Mouse (Mus musculus) frontal cortex, postnatal 10 days (tissue): ENCODE measurements at regions not wholly inside any gene's neighbourhood (a gene's known extent, or its start where the extent isn't known, plus 50 kb on each side); places are given as distances from the start of the nearest gene placed in this dataset.
"Not testable (repeated sequence)": the region's sequence is repeated elsewhere in the genome, so short reads cannot be mapped to it uniquely, and the experiment has no call there.

Experiments
- DNase-seq, 2 experiments: peaks; one replicate each; pipeline ENCODE4 v3.0.0; 2022; ENCODE audit warnings: low spot score in 2 of 2, mixed read lengths in 1 of 2

DNA sequence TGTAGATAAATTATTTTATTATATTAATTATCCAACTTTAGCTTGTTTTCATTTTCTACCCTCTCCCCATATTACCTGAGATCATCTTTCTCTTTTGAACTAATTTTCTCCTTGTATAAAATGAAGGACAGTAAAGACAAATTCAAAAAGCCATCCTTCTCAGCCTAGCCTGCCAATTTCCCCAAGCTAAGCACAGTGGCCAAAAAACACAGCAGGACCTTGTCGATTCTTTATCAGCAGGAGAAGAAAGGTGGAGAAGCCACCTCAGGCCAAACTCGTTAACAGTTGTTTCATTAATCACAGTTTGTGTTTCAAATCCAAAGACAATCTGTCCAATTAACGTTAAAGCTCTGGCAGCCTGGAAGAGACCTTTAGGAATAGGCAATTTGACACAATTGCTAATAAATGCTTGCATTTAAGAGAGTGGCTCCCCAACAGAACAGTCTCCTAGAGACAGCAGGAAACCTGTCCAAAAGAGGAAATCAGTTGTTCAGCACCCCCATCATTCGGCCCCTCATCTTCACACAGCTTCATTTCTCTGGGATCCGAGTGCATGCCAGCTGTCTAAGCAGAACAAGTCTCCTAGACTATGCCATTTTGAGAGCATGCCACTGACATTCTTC is 135.7 kb upstream of the Tlr4 start:
- no peak for DNase-seq

DNA sequence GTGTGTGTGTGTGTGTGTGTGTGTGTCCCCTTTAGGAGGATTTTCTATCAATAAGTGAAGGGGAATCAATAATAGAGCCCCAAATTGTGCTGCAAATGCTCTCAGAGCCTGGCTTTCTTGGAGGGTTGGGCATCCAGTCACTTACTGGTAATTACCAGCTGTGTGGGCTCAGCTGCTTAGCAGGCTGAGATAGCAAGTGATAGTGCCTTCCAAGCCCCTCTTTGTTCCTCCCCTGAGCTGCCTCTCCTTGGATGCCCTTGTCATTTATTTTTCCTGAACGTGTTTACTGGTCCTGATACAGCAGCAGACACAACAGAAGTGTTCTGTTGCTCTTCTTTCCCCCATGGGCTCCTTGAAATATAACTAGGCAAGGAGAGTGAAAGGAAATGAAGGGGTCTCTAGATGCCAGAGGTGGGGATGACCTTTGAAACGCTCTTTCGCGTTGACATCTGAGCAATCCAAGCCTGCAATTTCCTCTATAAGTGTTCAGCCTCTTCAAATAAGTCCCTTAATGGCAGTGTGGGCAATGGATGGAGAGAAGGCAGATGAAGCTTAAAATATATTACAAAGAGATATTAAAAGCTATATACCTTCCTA is 133.3 kb upstream of the Tlr4 start:
- no peak for DNase-seq

DNA sequence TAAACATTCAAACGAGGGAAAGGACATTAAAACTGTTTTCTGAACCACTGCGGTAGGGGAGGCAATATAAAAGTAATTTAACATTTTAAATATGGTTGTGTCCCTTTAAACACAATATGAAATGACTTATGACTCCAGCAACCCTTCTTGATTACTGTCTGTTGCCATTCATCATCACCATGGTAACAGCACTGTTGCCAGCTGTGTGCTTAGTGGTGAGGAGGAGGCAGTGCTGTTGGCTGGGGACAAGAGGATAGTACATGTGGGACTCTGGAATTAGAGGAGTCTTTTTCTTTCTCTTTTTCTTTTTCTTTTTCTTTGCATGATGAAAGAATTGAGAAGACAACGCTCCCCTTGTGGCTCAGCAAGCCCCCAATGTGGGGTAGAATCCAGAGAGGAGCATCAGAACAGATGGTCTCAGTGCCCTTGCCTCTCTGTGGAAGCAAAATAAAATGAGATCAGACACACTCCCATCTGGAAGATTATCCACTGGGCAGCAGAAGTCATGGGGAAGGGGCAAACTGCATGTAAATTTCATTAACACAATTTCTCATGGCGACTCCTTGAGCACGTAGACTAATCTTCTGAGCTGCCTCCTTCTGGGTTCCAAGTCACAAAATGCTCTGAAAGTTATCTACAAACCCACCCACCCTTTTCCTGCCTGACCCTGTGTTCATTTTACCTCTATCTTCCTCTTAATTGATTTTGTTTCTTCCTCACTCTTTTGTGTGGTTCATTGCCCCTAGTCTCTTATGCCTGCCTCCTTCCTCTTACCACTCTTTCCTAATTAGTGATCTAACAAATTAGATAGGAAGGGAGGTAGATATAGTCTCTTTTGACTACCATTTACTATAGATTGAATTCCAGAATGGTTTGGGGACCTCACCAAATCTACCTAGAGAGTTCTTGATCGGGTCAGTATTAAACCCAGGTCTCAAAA is 111.3 kb upstream of the Tlr4 start:
- no peak for DNase-seq

DNA sequence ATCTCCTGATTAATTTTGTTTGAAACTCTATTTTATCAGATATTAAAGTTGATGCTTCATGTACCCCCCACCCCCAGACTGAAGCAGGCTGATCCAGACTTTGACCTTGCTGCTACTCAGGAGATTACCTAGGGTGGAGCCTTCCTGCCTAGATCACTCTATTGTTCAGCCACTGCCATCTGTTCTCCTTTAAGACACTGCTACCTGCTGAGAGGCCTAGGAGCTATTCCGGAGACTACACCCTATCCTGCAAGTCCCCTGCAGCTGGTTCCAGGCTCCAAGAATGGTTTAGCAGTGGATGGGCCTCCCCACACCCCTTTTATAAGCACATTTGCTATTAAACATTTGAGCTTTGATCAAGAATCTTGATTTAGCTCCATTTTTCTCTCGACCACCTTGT is 90.0 kb upstream of the Tlr4 start:
- no peak for DNase-seq

DNA sequence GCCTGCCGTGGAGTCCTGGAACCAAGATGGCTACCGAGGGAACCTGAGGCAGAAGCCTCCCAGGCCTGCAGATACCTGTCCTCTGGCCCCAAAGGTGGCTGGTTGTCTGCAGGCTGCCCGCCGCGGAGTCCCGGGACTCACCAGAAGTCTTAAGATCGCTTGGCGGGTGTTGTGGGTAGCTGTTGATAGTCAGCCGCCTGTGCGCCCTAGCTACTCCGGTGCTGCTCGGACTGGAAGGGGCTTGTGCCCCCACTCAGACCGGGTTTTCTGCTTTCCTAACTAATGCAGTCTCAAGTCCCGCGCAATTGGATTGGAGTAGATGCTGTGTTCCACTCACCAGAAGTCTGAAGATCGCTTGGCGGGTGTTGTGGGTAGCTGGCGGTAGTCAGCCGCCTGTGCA is 84.0 kb upstream of the Tlr4 start:
- not testable (repeated sequence) for DNase-seq

DNA sequence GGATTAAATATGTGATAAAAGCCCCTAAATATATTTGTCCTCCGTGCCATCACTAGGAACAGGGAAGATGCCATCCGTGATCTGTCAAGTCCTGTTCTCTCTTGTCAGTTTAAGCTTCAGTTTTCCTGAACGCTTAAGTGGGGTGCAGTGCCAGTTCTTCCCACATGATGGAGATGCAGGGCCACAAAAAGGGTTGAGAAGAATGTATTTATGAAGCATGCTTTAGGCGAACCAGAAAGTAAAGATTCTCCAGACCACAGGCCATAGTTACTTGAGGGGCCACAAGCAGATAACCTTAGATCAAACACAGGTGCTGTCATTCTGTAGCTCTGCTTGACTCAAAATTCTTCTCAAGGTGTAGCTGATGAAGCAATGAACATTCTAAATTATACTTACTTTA is 58.6 kb upstream of the Tlr4 start:
- DNase-seq, result peak; percentile 22 to 71
